Mouse (Mus musculus): Measurements from ENCODE around the gene Tmigd3. TPM values are rescaled to one million over a fixed set of nuclear protein-coding genes. Genes with fewer than 3 reads are reported as not detected.

Gene Tmigd3
- polyA plus RNA-seq, 1 experiment = 0.11 TPM

GRCm38 (mm10) chr3:105924616-105925015, 53.9 kb downstream of the Tmigd3 start:
- DNase-seq (ENCODE audit: low read depth) = no peak

GRCm38 (mm10) chr3:105927561-105928194, 57.0 kb downstream of the Tmigd3 start:
- TF ChIP-seq CTCF (IDR thresholded peaks at IDR 0.05; ENCODE audit: borderline replicate concordance, extremely low read depth, insufficient read depth, insufficient read length) (no peak), POLR2A (IDR thresholded peaks at IDR 0.05; ENCODE audit: borderline replicate concordance, extremely low read depth, insufficient read depth, insufficient read length, poor library complexity, severe bottlenecking) (no peak)
- no peak for DNase-seq (ENCODE audit: low read depth)

More at GRCm38 (mm10) chr3:105924616-105925015, 53.9 kb downstream of the Tmigd3 start:
- TF ChIP-seq POLR2A (IDR thresholded peaks at IDR 0.05; ENCODE audit: borderline replicate concordance, extremely low read depth, insufficient read depth, insufficient read length, poor library complexity, severe bottlenecking) = no peak
- TF ChIP-seq CTCF (IDR thresholded peaks at IDR 0.05; ENCODE audit: borderline replicate concordance, extremely low read depth, insufficient read depth, insufficient read length) = no peak

- no peak for DNase-seq (ENCODE audit: low read depth)
- TF ChIP-seq CTCF (IDR thresholded peaks at IDR 0.05; ENCODE audit: borderline replicate concordance, extremely low read depth, insufficient read depth, insufficient read length) (no peak), POLR2A (IDR thresholded peaks at IDR 0.05; ENCODE audit: borderline replicate concordance, extremely low read depth, insufficient read depth, insufficient read length, poor library complexity, severe bottlenecking) (no peak)
Measured at GRCm38 (mm10) chr3:105928195-105928569, 57.5 kb downstream of the Tmigd3 start.

- DNase-seq (ENCODE audit: low read depth) = no peak
- TF ChIP-seq POLR2A (IDR thresholded peaks at IDR 0.05; ENCODE audit: borderline replicate concordance, extremely low read depth, insufficient read depth, insufficient read length, poor library complexity, severe bottlenecking) (no peak), CTCF (IDR thresholded peaks at IDR 0.05; ENCODE audit: borderline replicate concordance, extremely low read depth, insufficient read depth, insufficient read length) (no peak)
Measured at GRCm38 (mm10) chr3:105928781-105929180, 58.1 kb downstream of the Tmigd3 start.

- TF ChIP-seq CTCF (IDR thresholded peaks at IDR 0.05; ENCODE audit: borderline replicate concordance, extremely low read depth, insufficient read depth, insufficient read length) = no peak
- no peak for TF ChIP-seq POLR2A (IDR thresholded peaks at IDR 0.05; ENCODE audit: borderline replicate concordance, extremely low read depth, insufficient read depth, insufficient read length, poor library complexity, severe bottlenecking)
- DNase-seq (ENCODE audit: low read depth) = no peak
Measured at GRCm38 (mm10) chr3:105929821-105930220, 59.1 kb downstream of the Tmigd3 start.

GRCm38 (mm10) chr3:105931095-105931494, 60.4 kb downstream of the Tmigd3 start:
- TF ChIP-seq POLR2A (IDR thresholded peaks at IDR 0.05; ENCODE audit: borderline replicate concordance, extremely low read depth, insufficient read depth, insufficient read length, poor library complexity, severe bottlenecking) (no peak), CTCF (IDR thresholded peaks at IDR 0.05; ENCODE audit: borderline replicate concordance, extremely low read depth, insufficient read depth, insufficient read length) (no peak)
- DNase-seq (ENCODE audit: low read depth) = no peak

GRCm38 (mm10) chr3:105932240-105933071, 61.8 kb downstream of the Tmigd3 start, which contains the start of gene I830077J02Rik:
TSS of gene I830077J02Rik (minus strand) at chr3:105932664.
- DNase-seq (ENCODE audit: low read depth) = no peak
- TF ChIP-seq CTCF (IDR thresholded peaks at IDR 0.05; ENCODE audit: borderline replicate concordance, extremely low read depth, insufficient read depth, insufficient read length) (no peak), POLR2A (IDR thresholded peaks at IDR 0.05; ENCODE audit: borderline replicate concordance, extremely low read depth, insufficient read depth, insufficient read length, poor library complexity, severe bottlenecking) (no peak)

GRCm38 (mm10) chr3:105933926-105934325, 63.2 kb downstream of the Tmigd3 start:
- DNase-seq (ENCODE audit: low read depth) = no peak
- TF ChIP-seq POLR2A (IDR thresholded peaks at IDR 0.05; ENCODE audit: borderline replicate concordance, extremely low read depth, insufficient read depth, insufficient read length, poor library complexity, severe bottlenecking) = no peak
- no peak for TF ChIP-seq CTCF (IDR thresholded peaks at IDR 0.05; ENCODE audit: borderline replicate concordance, extremely low read depth, insufficient read depth, insufficient read length)

GRCm38 (mm10) chr3:105935033-105935432, 64.3 kb downstream of the Tmigd3 start:
- DNase-seq (ENCODE audit: low read depth) = peak; percentile 34
- TF ChIP-seq CTCF (IDR thresholded peaks at IDR 0.05; ENCODE audit: borderline replicate concordance, extremely low read depth, insufficient read depth, insufficient read length) (no peak), POLR2A (IDR thresholded peaks at IDR 0.05; ENCODE audit: borderline replicate concordance, extremely low read depth, insufficient read depth, insufficient read length, poor library complexity, severe bottlenecking) (no peak)

GRCm38 (mm10) chr3:105936111-105936510, 65.4 kb downstream of the Tmigd3 start:
- DNase-seq (ENCODE audit: low read depth) = no peak
- no peak for TF ChIP-seq POLR2A (IDR thresholded peaks at IDR 0.05; ENCODE audit: borderline replicate concordance, extremely low read depth, insufficient read depth, insufficient read length, poor library complexity, severe bottlenecking)
- TF ChIP-seq CTCF (IDR thresholded peaks at IDR 0.05; ENCODE audit: borderline replicate concordance, extremely low read depth, insufficient read depth, insufficient read length) = no peak

GRCm38 (mm10) chr3:105951348-105951747, 80.6 kb downstream of the Tmigd3 start:
- no peak for TF ChIP-seq POLR2A (IDR thresholded peaks at IDR 0.05; ENCODE audit: borderline replicate concordance, extremely low read depth, insufficient read depth, insufficient read length, poor library complexity, severe bottlenecking)
- no peak for TF ChIP-seq CTCF (IDR thresholded peaks at IDR 0.05; ENCODE audit: borderline replicate concordance, extremely low read depth, insufficient read depth, insufficient read length)

More at GRCm38 (mm10) chr3:105951348-105951747, 80.6 kb downstream of the Tmigd3 start:
- DNase-seq (ENCODE audit: low read depth) = no peak

Measured in brain, embryonic 14.5 days (tissue).